Mouse (Mus musculus) thymus, postnatal 4 days (tissue): ENCODE results near the gene Tmem131l.

ENCODE experiments used
- DNase-seq: peaks from one replicate; pipeline ENCODE4 v3.0.0; 2021

Gene Tmem131l

DNA sequence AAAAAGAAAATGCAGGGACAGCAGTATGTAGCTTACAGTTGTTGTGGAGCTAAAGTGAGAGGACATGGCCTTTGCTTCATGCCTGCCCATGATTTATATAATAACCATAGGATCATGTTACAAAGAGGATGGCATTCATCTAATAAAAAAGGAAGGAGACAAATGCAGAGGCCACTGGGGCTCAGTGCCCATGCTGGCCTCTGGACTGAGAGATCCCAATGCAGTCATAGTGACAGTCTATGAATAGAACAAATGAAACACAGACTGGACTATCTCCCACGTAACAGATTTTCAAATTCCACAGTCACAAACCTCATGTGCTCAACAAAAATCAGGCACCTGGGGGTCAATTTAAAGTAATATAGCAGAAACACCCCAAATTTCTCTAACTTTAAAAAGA, 69.3 kb downstream of the Tmem131l start:
- DNase-seq = no peak

DNA sequence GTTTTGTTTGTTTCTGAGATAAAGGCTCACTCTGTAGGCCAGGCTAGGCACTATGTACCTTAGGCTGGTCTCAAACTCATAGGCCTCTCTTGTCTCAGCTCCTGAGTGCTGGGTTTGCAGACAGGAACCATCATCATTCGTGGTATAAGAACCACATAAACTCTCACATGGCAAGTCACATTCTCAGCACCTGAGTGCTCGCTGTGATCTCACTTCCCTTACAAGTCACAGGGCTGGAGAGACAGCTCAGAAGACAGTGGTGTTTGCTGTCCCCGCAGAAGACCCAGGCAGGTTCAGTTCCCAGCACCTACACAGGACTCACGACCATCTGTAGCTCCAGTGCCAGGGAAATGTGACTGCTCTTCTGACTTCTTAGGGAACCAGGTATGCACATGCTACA, 70.9 kb downstream of the Tmem131l start:
- DNase-seq = no peak

DNA sequence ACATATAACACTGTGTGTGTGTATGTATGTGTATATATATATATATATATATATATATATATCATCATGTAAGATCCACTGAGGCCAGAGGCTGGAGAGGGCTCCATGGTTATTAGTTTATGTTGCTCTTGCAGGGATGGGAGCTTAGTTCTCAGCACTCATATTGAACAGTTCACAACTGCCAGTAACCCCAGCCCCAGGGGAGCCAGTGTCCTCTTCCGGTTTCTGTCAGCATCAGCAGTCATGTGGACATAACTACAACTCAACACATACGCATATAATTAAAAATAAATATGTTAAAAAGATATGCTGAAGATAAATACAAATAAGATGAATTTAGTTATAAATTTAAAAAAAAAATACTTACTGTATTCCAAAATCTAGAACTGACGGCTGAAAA, 72.2 kb downstream of the Tmem131l start:
- DNase-seq = no peak

DNA sequence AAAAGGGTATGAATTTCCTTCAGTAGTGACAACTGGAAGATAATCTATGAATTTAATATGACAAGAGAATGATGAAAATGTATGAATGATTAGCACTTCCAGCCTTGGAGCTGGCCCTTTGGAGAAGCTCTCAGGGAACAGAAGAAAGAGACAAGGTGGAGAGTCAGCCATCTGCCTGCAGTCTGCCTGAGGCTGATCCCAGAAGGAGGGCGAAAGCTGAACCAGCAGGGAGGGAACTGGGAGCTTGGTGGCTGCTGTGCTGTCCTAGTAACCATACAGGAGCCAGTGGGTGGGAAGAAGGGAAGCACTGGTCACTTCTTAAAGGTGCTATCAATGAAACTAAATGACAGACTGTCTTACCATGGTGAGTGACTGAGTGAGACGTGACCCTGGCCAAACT, 74.6 kb downstream of the Tmem131l start:
- DNase-seq = no peak

DNA sequence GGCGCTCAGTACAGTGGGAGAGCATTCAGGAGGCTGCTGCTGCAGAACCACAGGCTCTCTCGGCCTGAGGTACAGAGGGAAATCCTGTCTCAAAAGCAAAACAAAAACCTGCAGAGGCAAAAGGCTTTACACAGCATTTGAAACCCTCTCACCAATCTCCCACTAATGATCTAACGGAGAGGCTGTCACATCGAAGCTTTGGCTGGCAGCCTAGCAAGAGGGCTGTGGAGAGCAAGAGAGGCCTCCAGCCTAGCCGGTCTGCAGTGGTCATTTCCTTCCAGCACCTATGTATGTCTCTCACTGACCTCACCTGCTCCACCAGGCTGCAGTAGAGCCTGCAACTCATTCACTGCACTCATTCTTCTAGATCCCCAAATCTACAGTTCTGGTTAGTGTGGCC, 76.3 kb downstream of the Tmem131l start:
- no peak for DNase-seq

DNA sequence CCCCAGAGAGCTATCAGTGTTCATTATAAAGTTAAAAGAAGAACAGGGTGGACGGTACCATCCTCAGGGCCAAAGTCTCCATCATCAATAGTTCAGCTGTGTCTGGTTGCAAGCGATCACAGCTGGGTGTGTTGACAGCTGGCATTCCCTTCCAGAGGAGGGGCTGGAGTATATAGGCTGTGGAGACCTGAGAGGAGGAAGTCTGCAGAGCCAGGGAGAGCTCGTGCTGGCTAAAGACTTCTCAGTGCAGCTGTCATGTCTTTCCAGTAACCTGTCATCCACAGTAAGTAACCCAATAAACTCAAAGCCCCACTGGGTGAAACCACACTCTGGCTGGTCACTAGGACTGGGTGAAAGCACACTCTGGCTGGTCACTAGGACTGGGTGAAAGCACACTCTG, 77.4 kb downstream of the Tmem131l start:
- DNase-seq = no peak

DNA sequence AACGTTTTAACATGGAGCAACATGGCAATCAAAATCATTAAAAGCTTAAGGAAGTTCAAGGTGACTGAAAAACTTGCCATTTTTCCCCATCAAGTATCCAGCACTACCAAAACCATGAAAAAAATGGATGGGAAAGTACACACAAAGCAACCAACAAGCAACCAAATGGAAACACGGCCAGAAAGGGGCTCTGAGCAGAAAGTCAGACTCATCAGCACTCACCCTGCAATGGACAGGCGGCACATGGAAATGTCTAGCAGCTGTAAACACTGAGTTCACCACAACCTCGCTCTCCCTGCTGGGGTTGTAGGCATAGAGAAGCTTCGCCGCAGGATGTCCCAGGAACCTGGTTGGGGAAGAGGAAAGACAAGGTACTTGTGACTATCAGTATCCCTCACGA, 77.9 kb downstream of the Tmem131l start:
- DNase-seq = no peak

DNA sequence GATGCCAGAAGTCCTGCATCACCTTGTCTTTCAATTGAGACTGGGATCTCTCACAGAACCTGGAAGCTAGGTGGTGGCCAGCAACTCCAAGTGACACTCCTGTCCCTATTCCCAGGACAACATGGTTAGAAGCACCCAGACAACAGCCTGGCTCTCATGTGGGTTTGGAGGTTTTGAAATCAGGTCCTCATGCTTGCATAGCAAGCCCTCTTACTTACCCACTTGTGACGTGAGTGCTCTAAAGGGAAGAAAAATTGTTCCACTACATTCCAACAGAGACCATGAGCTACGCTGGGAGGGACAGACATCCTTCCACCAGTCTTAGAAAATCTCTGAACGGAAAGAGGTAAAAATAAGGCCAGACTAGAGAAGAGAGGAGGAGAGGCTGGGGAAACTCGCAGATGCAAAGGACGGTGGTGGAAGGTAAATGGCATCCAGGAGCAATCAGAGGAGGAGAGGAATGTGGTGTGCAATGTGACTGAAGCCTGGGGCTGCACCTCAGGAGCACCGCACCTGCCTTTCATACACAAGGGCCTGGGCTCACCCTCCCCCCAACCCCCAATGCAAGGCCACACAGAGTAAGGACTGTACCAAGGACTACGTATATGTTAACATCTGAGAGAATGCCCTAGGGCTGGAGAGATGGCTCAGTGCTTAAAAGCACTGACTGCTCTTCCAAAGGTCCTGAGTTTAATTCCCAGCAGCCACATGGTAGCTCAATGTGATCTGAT, 80.9 kb downstream of the Tmem131l start:
- DNase-seq = no peak

DNA sequence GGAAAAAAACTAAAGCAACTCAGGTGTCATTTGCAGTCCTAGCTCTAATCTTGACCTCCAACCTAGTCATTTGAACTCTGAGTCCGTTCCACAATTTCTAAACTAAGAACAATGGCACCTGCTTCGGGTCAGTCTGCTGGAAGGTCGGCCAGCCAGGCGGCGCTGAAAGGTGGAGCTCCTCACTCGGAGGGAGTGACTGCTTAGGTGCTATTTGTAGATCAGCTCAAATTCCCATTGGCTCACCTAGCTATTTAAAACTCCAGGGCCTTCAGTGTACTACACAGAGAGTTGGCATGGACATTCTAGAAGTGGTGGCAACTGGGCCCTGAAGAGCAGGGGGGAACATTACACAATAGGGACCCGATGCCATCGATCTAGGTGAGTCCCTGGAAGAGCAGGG, 86.1 kb downstream of the Tmem131l start:
- DNase-seq = no peak

DNA sequence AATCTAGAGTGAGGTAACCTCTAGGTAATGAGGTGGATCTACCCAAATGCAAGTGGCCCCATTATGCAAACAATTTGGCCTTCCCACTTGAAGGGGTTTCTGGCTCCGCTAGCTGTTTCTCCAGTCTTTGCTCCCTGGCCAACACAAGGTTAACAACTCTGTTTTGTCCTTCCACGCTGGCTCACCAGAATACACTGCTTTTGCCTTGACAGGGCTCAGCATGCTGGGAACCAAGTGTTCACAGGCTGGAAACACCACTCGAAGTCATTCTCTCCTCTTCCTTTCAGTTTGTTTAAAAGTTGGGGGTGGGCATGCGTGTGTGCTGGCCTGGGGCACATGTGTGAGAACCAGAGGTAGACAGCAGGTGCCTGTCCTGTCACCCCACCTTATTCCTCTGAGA, 91.2 kb downstream of the Tmem131l start:
- DNase-seq = no peak

DNA sequence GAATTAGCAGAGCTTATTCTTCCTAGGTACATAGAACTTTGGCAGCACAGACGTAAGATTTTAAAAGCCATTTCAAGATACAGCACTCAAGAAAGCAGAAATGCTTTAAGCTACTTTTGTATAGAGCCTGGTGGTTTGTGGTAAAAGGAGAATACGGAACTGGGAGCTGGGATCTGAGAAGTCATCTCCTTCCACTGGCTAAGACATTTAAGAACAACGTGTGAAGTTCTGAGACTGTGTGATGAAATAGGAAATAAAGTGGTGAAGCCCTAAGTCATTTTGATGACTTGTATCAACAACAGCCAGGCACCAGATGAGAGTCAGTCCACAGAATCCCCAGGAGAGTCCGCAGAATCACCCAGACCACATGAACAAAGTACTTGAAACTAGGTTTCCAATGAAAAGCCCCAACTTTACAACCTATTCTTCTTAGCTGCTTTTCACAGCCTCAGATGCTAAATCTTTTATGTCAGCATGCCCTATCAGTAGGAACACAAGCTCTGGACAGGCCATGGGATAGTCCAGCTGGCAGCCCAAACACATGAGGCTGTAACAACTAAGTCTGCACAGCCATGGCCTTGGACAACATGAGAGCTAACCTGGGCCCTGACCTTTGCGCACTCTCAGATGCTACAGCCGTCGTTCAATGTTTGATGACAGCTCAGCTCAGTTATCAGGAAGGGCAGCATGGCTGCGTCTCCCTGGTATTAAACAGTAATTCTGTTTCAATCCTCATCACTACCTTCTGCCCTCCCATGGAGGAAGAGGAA, 92.3 kb downstream of the Tmem131l start:
- DNase-seq = no peak

DNA sequence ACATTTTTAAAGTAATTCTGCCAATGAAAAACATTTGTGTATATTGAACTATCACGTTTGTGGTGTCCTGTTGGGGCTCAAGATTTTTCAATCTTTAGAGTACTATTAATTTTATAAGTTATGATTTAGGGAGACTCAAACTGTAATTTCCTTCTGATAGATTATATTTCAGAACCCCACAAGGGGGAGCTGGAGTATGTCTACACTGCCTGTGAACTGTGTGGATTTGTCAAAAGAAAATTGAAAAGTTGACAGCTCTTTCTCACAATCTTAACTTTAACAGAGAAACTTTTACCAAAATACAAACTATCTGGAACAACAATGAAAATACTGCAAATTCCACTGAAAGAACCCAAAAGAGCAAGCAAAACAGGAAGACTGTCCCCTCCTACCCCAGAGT, 93.1 kb downstream of the Tmem131l start:
- DNase-seq = no peak

DNA sequence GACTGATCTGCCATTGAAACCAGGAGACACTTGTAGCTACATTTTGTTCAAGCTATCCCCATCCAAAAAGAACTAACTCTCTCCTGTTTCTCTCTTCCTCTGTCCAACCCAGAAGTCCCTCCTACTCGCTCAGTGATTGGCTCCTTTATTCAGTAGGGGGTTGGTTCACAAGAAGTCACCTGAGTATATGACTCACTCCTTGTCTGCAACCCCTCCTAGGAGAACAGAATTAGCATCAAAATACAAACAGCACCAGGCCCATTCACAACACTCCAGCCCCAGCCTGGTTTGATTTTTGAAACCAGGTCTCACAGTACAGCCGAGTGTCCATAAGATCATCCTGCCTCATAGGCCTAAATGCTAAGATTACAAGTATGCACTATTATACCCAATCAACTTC, 96.3 kb downstream of the Tmem131l start:
- no peak for DNase-seq

DNA sequence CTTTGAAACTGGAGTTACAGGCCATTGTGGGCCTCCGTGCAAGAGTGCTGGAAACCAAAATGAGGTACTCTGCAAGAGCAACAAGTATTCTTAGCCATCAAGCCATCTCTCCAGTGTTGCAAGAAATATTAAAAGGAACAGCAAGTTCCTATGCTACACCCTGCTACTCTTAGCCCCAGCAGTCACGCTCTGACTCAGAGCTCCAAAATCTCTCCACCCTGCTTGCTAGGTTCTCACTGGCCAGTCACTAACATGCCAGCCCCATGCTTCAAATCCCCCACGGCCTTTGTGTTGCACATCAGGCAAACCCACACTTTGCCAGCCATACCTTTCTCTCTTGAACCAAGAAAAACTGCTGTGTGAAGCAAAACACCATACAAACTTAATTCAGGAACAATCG, 96.8 kb downstream of the Tmem131l start:
- no peak for DNase-seq

DNA sequence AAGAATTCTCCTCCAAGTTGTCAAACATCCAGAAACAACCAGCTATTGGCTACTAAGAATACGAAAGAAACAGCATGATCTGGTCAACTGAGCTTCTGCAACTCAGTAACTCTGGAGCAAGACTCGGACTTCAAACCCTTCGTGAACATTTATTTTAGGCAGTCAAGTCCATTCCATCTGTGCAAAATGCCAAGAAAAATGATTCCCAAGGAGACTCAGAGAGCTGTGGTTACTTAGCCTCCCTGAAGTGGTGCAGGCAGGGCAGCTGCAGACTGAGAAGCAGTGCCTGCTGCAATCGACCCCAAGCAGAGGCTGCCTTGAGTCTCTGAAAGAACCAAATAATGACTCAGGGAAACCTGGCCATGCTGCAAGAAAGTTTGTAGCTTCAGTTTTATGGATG, 98.1 kb downstream of the Tmem131l start:
- no peak for DNase-seq

DNA sequence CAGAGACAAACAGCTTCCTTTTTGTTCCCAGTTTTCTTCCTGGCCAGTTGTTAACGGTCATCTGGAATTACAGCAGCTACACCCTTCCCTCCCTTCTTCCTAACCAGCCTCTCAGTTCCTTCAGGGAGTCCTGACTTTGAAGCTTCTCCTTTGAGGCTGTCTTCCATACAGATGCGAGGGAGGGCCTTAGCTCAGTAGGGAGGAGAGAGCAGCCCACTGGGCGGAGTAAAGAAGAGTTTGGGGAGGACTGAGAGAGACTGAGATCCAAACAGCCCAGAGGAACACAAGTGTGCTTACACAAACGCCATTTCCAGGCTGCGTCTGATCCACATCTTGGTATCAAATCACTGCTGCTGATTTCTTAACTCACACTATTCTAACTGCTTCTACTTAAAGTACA, 101.1 kb downstream of the Tmem131l start:
- DNase-seq = no peak

DNA sequence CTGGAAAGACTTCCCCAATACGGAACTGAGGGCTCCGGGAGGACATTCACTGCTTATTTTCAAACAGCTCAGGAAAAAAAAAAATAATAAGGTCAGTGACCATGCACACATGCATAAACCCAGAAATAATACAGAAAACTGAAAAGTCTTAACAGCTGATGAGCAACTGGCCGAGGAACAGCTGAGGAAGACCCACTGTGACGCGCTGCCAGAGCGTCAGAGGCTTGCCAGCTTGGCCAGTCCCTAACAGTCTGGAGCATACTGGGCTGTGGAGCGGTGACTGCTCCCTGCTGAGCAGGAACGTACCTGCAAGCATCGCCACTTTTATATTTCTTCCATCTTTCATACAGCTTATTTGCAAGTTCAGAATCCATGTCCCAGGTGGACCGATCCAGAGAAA, 105.5 kb downstream of the Tmem131l start:
- DNase-seq = no peak

DNA sequence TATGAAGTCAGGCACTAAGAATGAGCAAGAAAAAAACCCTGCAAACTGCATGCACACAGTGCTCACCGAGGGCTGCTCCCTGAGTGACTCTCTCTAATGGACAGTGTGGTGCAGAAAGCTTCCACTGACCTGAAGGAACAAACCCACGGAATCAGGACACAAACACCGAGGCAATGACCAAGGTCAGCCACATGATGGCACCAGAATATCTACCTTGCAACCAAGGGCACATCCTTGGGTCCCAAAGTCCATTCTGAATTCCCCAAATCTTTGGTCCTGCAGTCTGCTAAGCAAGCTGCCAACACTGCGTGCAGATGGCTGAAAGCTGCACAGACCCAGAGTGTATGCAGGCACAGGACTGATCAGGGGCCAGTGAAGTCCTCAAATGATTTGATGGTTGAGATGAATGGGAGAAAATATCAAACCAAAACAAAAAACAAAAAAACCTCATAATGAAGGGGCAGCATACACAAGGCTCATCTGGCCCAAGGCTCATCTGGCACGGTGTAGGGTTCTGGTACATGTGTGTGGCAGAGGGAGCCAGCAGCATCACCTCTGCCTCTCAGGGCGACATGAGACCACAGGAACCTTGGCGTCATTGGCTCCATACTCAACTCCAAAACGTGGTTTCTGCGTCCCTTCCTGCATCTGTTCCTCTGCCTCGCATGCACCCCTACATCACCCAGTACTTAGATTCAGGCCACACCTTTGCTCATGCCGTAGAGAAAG, 124.0 kb downstream of the Tmem131l start:
- DNase-seq = no peak

DNA sequence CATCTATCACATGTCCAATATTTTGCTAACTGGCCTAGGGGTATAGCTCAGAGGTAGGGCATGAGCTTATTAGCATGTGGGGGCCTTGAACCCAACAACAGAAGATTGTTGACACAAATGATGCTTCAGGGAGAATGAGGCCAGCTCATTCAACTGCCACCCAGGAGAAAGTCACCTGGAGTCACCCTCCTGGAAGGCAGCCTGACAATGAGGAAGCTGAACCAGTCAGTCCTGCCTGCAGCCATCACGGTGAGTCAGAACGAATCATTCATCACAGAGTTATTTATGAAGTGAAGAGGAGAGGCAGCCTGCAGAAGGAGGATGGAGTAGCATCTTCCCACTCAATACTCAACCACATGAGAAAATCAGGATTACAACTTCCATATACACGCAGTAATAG, 124.9 kb downstream of the Tmem131l start:
- DNase-seq = no peak

DNA sequence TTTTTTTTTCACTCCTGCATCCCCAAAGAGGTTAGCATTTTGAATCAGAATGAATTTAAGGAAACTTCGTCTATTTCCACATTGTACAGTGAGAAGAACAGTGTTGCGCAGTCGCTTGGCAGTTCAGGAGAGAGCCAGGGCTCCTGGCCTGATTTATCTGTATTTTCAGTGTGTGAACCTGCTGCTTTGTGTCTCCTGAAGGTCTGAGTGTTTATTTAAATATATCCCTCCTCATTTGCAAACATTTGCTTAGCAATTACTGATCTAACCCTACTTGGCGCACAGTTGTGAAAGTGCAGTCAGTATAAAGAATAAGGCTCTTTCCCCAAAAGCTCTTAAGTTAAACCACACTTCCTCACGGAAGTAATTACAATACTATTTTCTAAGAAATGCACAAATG, 129.3 kb downstream of the Tmem131l start:
- no peak for DNase-seq

DNA sequence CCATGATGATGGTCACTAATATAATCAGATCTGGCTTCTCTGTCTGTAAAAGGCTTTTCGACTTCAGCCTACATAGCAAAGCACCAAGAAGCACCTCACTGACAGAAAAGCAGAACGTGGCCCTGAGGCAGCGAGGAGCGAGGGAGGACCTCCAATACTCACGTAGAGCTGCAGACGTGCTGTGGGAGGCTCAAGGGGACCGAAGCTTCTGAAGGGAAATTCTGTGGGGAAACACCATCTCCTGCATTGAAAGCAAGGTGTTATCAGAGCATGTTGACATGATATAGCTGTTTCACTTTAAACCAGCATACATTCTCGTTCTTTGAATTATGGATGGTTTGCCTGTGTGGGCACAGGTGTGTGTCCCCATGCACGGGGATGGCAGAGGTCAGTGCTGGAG, 133.8 kb downstream of the Tmem131l start:
- no peak for DNase-seq

DNA sequence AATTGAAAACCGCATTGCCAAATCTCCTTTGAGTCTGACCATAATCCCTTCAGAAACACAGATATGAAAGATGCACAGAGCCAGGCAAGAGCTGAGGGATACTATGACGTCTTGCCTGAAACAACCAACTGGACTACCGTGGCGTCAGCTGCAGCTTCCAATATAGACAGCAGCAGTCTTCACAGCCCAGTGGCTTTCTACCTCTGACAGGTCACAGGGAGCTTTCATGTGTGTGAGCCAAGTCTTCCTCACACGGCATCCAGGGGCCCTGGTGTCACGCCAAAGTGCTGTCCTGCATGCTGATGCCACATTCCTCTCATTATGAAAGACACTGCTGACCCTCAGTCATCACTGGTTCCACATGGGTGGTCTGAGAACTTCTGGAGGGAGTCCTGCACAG, 134.8 kb downstream of the Tmem131l start:
- no peak for DNase-seq

DNA sequence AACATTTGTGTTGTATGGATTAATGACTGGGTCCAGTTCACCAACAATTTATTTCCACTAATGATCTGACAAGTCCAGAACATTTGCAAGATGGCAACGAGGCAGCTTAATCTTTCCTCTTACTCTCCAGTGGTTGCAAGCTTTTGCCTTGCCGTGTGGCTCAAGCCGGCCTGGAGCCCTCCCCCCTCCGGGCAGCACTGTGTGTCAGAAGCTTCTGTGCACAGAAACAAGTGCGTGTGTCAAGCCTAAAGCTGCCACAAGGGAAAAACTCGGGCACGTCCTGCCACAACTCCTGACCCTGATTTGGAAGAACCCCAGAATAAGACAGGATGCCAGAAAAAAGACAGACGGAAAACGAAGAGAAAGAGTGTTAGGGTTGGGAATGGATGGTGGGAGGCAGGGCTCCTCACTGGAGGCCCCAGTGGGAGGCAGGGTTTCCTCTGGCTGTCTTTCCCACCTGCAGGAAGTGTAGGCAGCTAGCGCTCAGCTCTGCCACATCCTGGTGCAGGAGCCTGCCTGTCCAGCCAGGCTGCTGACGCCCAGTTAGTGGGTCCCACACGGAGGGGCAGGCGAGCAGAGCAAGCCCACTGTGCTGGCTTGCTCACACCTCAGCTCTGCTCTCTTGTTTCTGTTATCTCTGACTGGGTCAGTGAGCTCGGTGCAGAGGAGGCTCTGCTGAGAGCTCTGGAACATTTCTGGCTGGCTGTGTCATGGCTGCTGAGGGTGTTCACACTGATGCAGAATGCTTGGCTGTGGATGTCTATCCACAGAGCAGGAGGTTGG, 135.6 kb downstream of the Tmem131l start:
- no peak for DNase-seq
